ENCODE assay signal across 15 mouse cellular contexts in the genomic region with DNA sequence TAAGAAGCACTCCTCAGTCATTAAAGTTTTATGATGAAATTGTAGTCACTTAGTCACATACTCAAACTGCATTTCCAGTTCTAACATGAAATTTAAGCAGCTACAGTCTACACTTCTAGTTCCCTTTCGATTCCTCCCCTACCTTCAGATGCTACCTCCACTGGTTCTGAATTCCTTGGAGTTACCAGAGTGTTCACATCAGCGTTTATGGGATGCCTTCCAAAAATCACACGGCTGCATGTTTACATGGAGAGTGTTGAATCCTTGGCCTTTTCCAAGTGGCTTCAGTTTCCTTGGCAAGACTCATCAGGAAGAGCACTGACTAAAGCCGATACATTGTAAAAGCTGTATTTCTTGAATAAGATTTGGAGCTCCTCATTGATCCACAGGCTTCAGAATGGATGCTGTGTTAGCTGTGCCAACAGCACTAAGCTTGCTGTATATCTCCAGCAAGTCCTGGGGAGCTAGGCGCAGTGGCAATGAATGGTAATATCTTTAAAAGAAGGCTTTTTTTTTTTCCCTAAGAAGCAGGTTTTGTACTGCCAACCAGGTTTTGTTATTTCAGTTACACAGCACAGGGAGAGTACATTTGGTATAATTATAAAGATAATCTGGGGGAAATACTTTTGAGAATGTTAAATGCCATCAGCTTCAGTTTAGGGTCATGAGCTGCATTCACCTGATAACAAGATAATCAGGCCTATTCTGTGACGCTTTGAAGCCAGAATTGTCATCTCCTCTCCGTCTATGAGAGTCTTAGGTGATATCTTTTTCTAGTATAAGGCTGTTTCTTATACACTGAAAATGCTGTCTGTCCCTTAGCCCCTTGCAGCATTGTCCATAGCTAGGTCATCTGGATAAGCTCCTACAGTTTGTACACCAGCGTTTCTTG. TPM values are rescaled to one million over a fixed set of nuclear protein-coding genes. Genes with fewer than 3 reads are reported as not detected.
DNase-seq lines count a peak whose midpoint lies in the region; ATAC-seq and TF ChIP-seq lines count a peak whose summit lies in the region.
"Had no signal": no experiment of that assay in that cellular context is flagged by ENCODE, and none has a peak within 500 bp of the region (broad histone marks: within the 10 kb centered on the region; RNA-seq: fewer than 3 reads in every experiment).

No protein-coding gene starts in this region.

- TF ChIP-seq RAD21 in MEL (IDR thresholded peaks at IDR 0.05; ENCODE audit: low read depth, low read length) = no peak

- no peak for TF ChIP-seq POLR2A in MEL (IDR thresholded peaks at IDR 0.05; ENCODE audit: control insufficient read depth in 1 of 2, insufficient read depth in 1 of 2, low read depth in 1 of 2, low read length in 2 of 2, poor library complexity in 1 of 2)

- 69% methylated on average over 8 of the region's 8 CpGs for WGBS in liver, postnatal 0 days (ENCODE audit: insufficient replicate concordance)
- WGBS in midbrain, embryonic 16.5 days = 85% methylated on average over 8 of the region's 8 CpGs

- H3K27ac ChIP-seq in MEL (ENCODE audit: control insufficient read depth, low read depth, low read length) = peak overlapping the region; percentile 81
- no peak overlapping the region for H3K27ac ChIP-seq in liver, postnatal 0 days (ENCODE audit: low read depth)
- no peak overlapping the region for H3K27ac ChIP-seq in midbrain, embryonic 16.5 days (ENCODE audit: low read length)
- H3K27ac ChIP-seq: kidney, postnatal 0 days; left cerebral cortex, adult 2 months; limb, embryonic 13.5 days; midbrain, embryonic 12.5 days had no signal

- no peak overlapping the region for H3K4me2 ChIP-seq in liver, postnatal 0 days (ENCODE audit: low read depth, low read length)
- H3K4me2 ChIP-seq in midbrain, embryonic 16.5 days (ENCODE audit: low read length) = no peak overlapping the region
- H3K4me2 ChIP-seq: limb, embryonic 13.5 days; midbrain, embryonic 12.5 days had no signal

- ATAC-seq in liver, postnatal 0 days = peak; percentile 33; the same call in 1 of the 2 replicates
- no peak for ATAC-seq in midbrain, embryonic 16.5 days
- ATAC-seq: hindbrain, embryonic 16.5 days had no signal

- H3K27me3 ChIP-seq in MEL (ENCODE audit: control insufficient read depth in 1 of 2, insufficient read depth in 2 of 2, low read length in 2 of 2) = no peaks in the 10 kb centered on the region
- no peaks in the 10 kb centered on the region for H3K27me3 ChIP-seq in liver, postnatal 0 days (ENCODE audit: insufficient read depth, low read length)
- H3K27me3 ChIP-seq in midbrain, embryonic 16.5 days (ENCODE audit: control insufficient read depth, insufficient read depth, low read depth, low read length) = no peaks in the 10 kb centered on the region
- H3K27me3 ChIP-seq: limb, embryonic 13.5 days; midbrain, embryonic 12.5 days had no signal

- H3K4me1 ChIP-seq in MEL (ENCODE audit: control insufficient read depth in 1 of 2, insufficient read depth in 2 of 2, low read length in 2 of 2) = peaks cover 35 to 49% of the 10 kb centered on the region in 2 experiments
- peaks cover 12% of the 10 kb centered on the region for H3K4me1 ChIP-seq in liver, postnatal 0 days (ENCODE audit: insufficient read depth)
- H3K4me1 ChIP-seq in midbrain, embryonic 16.5 days (ENCODE audit: control insufficient read depth, insufficient read depth, low read length) = no peaks in the 10 kb centered on the region
- H3K4me1 ChIP-seq: midbrain, embryonic 12.5 days had no signal

- H3K4me3 ChIP-seq in MEL (ENCODE audit: control insufficient read depth in 1 of 2, insufficient read depth in 1 of 2, low read depth in 2 of 2, low read length in 2 of 2) = peak overlapping the region in 1 of 2 experiments; percentile 43; a peak in 2 of 4 replicates
- no peak overlapping the region for H3K4me3 ChIP-seq in liver, postnatal 0 days (ENCODE audit: low read depth, low read length)
- H3K4me3 ChIP-seq in midbrain, embryonic 16.5 days (ENCODE audit: low read depth, low read length) = no peak overlapping the region
- H3K4me3 ChIP-seq: left cerebral cortex, adult 2 months; limb, embryonic 13.5 days; midbrain, embryonic 12.5 days had no signal

- H3K9me3 ChIP-seq in MEL (replicated peaks; ENCODE audit: insufficient read depth, low read length) = no peaks in the 10 kb centered on the region
- no peaks in the 10 kb centered on the region for H3K9me3 ChIP-seq in liver, postnatal 0 days (ENCODE audit: low read length)
- H3K9me3 ChIP-seq in midbrain, embryonic 16.5 days (replicated peaks; ENCODE audit: control insufficient read depth, low read length, poor library complexity, severe bottlenecking) = no peaks in the 10 kb centered on the region
- H3K9me3 ChIP-seq: limb, embryonic 13.5 days; midbrain, embryonic 12.5 days had no signal

- H3K9ac ChIP-seq in MEL (ENCODE audit: control insufficient read depth, low read depth, low read length, poor library complexity, severe bottlenecking) = peak overlapping the region; percentile 36
- H3K9ac ChIP-seq in liver, postnatal 0 days (replicated peaks) = no peak overlapping the region
- no peak overlapping the region for H3K9ac ChIP-seq in midbrain, embryonic 16.5 days (ENCODE audit: low read depth, low read length)
- H3K9ac ChIP-seq: limb, embryonic 13.5 days; midbrain, embryonic 12.5 days had no signal

- TF ChIP-seq EP300 in MEL (IDR thresholded peaks at IDR 0.05; ENCODE audit: low read depth in 1 of 2, low read length in 2 of 2) = peak; percentile 88 to 90
- peak; percentile 80 for TF ChIP-seq EP300 in liver, postnatal 0 days (IDR thresholded peaks at IDR 0.05; ENCODE audit: low read depth)

- H3K36me3 ChIP-seq in MEL (ENCODE audit: control insufficient read depth in 1 of 2, insufficient read depth in 2 of 2, low read length in 2 of 2) = peaks cover 0 to 59% of the 10 kb centered on the region in 2 experiments; a peak in 3 of 4 replicates
- no peaks in the 10 kb centered on the region for H3K36me3 ChIP-seq in liver, postnatal 0 days (replicated peaks; ENCODE audit: insufficient read depth, low read length)
- no peaks in the 10 kb centered on the region for H3K36me3 ChIP-seq in midbrain, embryonic 16.5 days (ENCODE audit: control insufficient read depth, insufficient read depth, low read length)
- H3K36me3 ChIP-seq: limb, embryonic 13.5 days; midbrain, embryonic 12.5 days had no signal

- peaks cover 21% of the 10 kb centered on the region for H3K79me2 ChIP-seq in MEL (ENCODE audit: control insufficient read depth, insufficient read depth, low read length, poor library complexity)

- no peak for TF ChIP-seq CTCF in MEL (IDR thresholded peaks at IDR 0.05 in 2 of 3, conservative IDR thresholded peaks at IDR 0.05 in 1 of 3; ENCODE audit: control insufficient read depth in 1 of 3, insufficient read depth in 1 of 3, low read depth in 2 of 3, low read length in 3 of 3, poor library complexity in 1 of 3, severe bottlenecking in 1 of 3)
- TF ChIP-seq CTCF in liver, postnatal 0 days (IDR thresholded peaks at IDR 0.05; ENCODE audit: low read depth) = no peak

- peak; percentile 48 to 52 for DNase-seq in heart, adult 18-20 months
- no peak for DNase-seq in heart, adult 9 months (ENCODE audit: low spot score in 2 of 2)
- peak; percentile 76 for DNase-seq in MEL (ENCODE audit: low read depth, low spot score)
- peak; percentile 19 to 36 for DNase-seq in adrenal gland, postnatal 36 days
- no peak for DNase-seq in liver, postnatal 0 days
- DNase-seq in urinary bladder, postnatal 4 days (ENCODE audit: low spot score in 2 of 2) = no peak
- no peak for DNase-seq in layer of hippocampus, adult 18-20 months (ENCODE audit: low spot score in 2 of 2)
- DNase-seq: cerebellum, adult 18-20 months; right cerebral cortex, postnatal 4 days had no signal

TF ChIP-seq in MEL, 35 proteins besides CTCF, POLR2A, EP300 and RAD21 (continues in another document):
- no peak for TF ChIP-seq HCFC1 (IDR thresholded peaks at IDR 0.05; ENCODE audit: low read depth, low read length)
- TF ChIP-seq NRF1 (IDR thresholded peaks at IDR 0.05; ENCODE audit: insufficient read depth, low read depth, low read length, poor library complexity, severe bottlenecking) = no peak
- no peak for TF ChIP-seq POLR2AphosphoS5 (IDR thresholded peaks at IDR 0.05; ENCODE audit: borderline replicate concordance, low read depth, low read length)
- TF ChIP-seq SIN3A (IDR thresholded peaks at IDR 0.05; ENCODE audit: low read length) = peak; percentile 74
- TF ChIP-seq GATA1 (IDR thresholded peaks at IDR 0.05; ENCODE audit: low read depth, low read length) = peak; percentile 90
- no peak for TF ChIP-seq ELF1 (IDR thresholded peaks at IDR 0.05; ENCODE audit: low read depth, low read length)
- TF ChIP-seq POLR2AphosphoS2 (IDR thresholded peaks at IDR 0.05; ENCODE audit: low read length) = no peak
- TF ChIP-seq E2F4 (IDR thresholded peaks at IDR 0.05; ENCODE audit: borderline replicate concordance, low read depth, low read length) = no peak
- TF ChIP-seq MAZ (IDR thresholded peaks at IDR 0.05; ENCODE audit: low read depth, low read length) = 0 out of 2 replicates have a peak, but pooled peaks have one; percentile 21
- 0 out of 2 replicates have a peak, but pooled peaks have one; percentile 3 for TF ChIP-seq ZC3H11A (IDR thresholded peaks at IDR 0.05; ENCODE audit: low read depth, low read length)
- TF ChIP-seq TCF12 (IDR thresholded peaks at IDR 0.05; ENCODE audit: low read depth, low read length) = peak; percentile 87
- TF ChIP-seq MAX (IDR thresholded peaks at IDR 0.05; ENCODE audit: low read length) = no peak; the same call in 1 of the 2 replicates
- no peak for TF ChIP-seq SMC3 (IDR thresholded peaks at IDR 0.05; ENCODE audit: low read depth, low read length)
- no peak for TF ChIP-seq TBP (IDR thresholded peaks at IDR 0.05; ENCODE audit: low read depth, low read length)
- no peak for TF ChIP-seq NELFE (IDR thresholded peaks at IDR 0.05; ENCODE audit: low read depth, low read length)
- peak; percentile 41; the same call in 1 of the 2 replicates for TF ChIP-seq MYC (IDR thresholded peaks at IDR 0.05; ENCODE audit: low read depth, low read length)
- no peak for TF ChIP-seq ZMIZ1 (IDR thresholded peaks at IDR 0.05; ENCODE audit: low read depth, low read length)
- TF ChIP-seq GABPA (IDR thresholded peaks at IDR 0.05; ENCODE audit: low read depth, low read length) = no peak
- TF ChIP-seq ETS1 (IDR thresholded peaks at IDR 0.05; ENCODE audit: low read depth, low read length) = peak; percentile 84
- TF ChIP-seq MYB (IDR thresholded peaks at IDR 0.05; ENCODE audit: low read depth, low read length) = peak; percentile 47

RNA-seq across cellular contexts. Expression of gene C1galt1, which starts 13.0 kb away (rescaled TPM):
- total RNA-seq in heart, adult 18-20 months (2021) = 10 to 100 TPM; 12.5 to 14.3 TPM
- total RNA-seq in MEL (2012; rRNA removed) = 14.1 and 14.4 TPM in 2 replicates
- polyA plus RNA-seq in MEL (2012; ENCODE audit: insufficient read depth in 1 of 2, insufficient read length in 2 of 2, low read depth in 1 of 2, low replicate concordance in 2 of 2, missing spikeins in 1 of 2) = 10 to 100 TPM in 1 of 2 experiments, not detected in 1; 13.2 TPM
- total RNA-seq in adrenal gland, postnatal 36 days (2021) = 10 to 100 TPM; 24.4 to 54.9 TPM
- 3.4 and 3.9 TPM in 2 replicates for polyA plus RNA-seq in liver, postnatal 0 days (2015; fragmentation: Nextera tagmentation; extraction: Ambion mirVana)
- total RNA-seq in layer of hippocampus, adult 18-20 months (2021) = 1 to 10 TPM; 8.9 to 9.3 TPM
- 1.6 and 1.7 TPM in 2 replicates for polyA plus RNA-seq in midbrain, embryonic 16.5 days (2015; fragmentation: Nextera tagmentation; extraction: Ambion mirVana)

Comparison
In these comparisons a context has a peak if more than half of its experiments do, and no peak if none do; other contexts are left out.
1. DNase-seq: peak in heart, adult 18-20 months (2 of 2), MEL (single experiment) and adrenal gland, postnatal 36 days (2 of 2); none in heart, adult 9 months (0 of 2), liver, postnatal 0 days (single experiment), urinary bladder, postnatal 4 days (0 of 2) and layer of hippocampus, adult 18-20 months (0 of 2).